Mouse (Mus musculus): Measurements from ENCODE around the gene Ppil6. TPM values are rescaled to one million over a fixed set of nuclear protein-coding genes. Genes with fewer than 3 reads are reported as not detected.
A peak's percentile ranks its signal among the peaks of the same experiment; 100 is the strongest.

Ppil6 gene
- polyA plus RNA-seq, 1 experiment = 0.15 TPM

GRCm38 (mm10) chr10:41477018-41477277 lies 13.3 kb upstream of the Ppil6 start:
- peaks cover 24% of the 10 kb centered on the region for H3K36me3 ChIP-seq (ENCODE audit: control insufficient read depth, insufficient read depth, low read length)
- H3K4me1 ChIP-seq (replicated peaks; ENCODE audit: control insufficient read depth, insufficient read depth, low read length) = peaks cover 46% of the 10 kb centered on the region
- peak overlapping the region; percentile 99 for H3K27ac ChIP-seq (ENCODE audit: control insufficient read depth, insufficient read depth, low read length)
- TF ChIP-seq POLR2A (IDR thresholded peaks at IDR 0.05; ENCODE audit: control insufficient read depth, extremely low read depth, insufficient read depth, low read length, poor library complexity) = no peak; the same call in 1 of the 2 replicates
- TF ChIP-seq CTCF (IDR thresholded peaks at IDR 0.05; ENCODE audit: borderline replicate concordance, control insufficient read depth, extremely low read depth, insufficient read depth, low read length, poor library complexity) = no peak
- no peaks in the 10 kb centered on the region for H3K27me3 ChIP-seq (ENCODE audit: control insufficient read depth, insufficient read depth, low read length)
- DNase-seq = peak; percentile 62
- under 1% methylated on average over 9 of the region's 9 CpGs for WGBS
- H3K4me3 ChIP-seq (ENCODE audit: control insufficient read depth, insufficient read depth, low read length) = peak overlapping the region; percentile 80

- Histone ChIP-seq H3K27ac (ENCODE audit: control insufficient read depth, insufficient read depth, low read length) (peak overlapping the region; percentile 99), H3K36me3 (ENCODE audit: control insufficient read depth, insufficient read depth, low read length) (peaks cover 30% of the 10 kb centered on the region), H3K4me1 (replicated peaks; ENCODE audit: control insufficient read depth, insufficient read depth, low read length) (peaks cover 46% of the 10 kb centered on the region), H3K27me3 (ENCODE audit: control insufficient read depth, insufficient read depth, low read length) (no peaks in the 10 kb centered on the region), H3K4me3 (ENCODE audit: control insufficient read depth, insufficient read depth, low read length) (peak overlapping the region; percentile 80)
- TF ChIP-seq POLR2A (IDR thresholded peaks at IDR 0.05; ENCODE audit: control insufficient read depth, extremely low read depth, insufficient read depth, low read length, poor library complexity) (0 out of 2 replicates have a peak, but pooled peaks have one; percentile 14), CTCF (IDR thresholded peaks at IDR 0.05; ENCODE audit: borderline replicate concordance, control insufficient read depth, extremely low read depth, insufficient read depth, low read length, poor library complexity) (0 out of 2 replicates have a peak, but pooled peaks have one; percentile 39)
- WGBS = 2% methylated on average over 20 of the region's 20 CpGs
- peak; percentile 71 for DNase-seq
These were observed 12.7 kb upstream of the Ppil6 start for GRCm38 (mm10) chr10:41477278-41478181.

- H3K4me1 ChIP-seq (replicated peaks; ENCODE audit: control insufficient read depth, insufficient read depth, low read length) = peaks cover 31% of the 10 kb centered on the region
- H3K36me3 ChIP-seq (ENCODE audit: control insufficient read depth, insufficient read depth, low read length) = peaks cover 52% of the 10 kb centered on the region
- H3K4me3 ChIP-seq (ENCODE audit: control insufficient read depth, insufficient read depth, low read length) = no peak overlapping the region
- DNase-seq = no peak
- no peak overlapping the region for H3K27ac ChIP-seq (ENCODE audit: control insufficient read depth, insufficient read depth, low read length)
- H3K27me3 ChIP-seq (ENCODE audit: control insufficient read depth, insufficient read depth, low read length) = no peaks in the 10 kb centered on the region
- TF ChIP-seq CTCF (IDR thresholded peaks at IDR 0.05; ENCODE audit: borderline replicate concordance, control insufficient read depth, extremely low read depth, insufficient read depth, low read length, poor library complexity) (no peak), POLR2A (IDR thresholded peaks at IDR 0.05; ENCODE audit: control insufficient read depth, extremely low read depth, insufficient read depth, low read length, poor library complexity) (no peak)
- 99% methylated on average over 3 of the region's 3 CpGs for WGBS
These were observed 10.3 kb upstream of the Ppil6 start for GRCm38 (mm10) chr10:41479961-41480360.

GRCm38 (mm10) chr10:41480938-41481880 lies 9.0 kb upstream of the Ppil6 start:
- Histone ChIP-seq H3K4me1 (replicated peaks; ENCODE audit: control insufficient read depth, insufficient read depth, low read length) (peaks cover 21% of the 10 kb centered on the region), H3K27me3 (ENCODE audit: control insufficient read depth, insufficient read depth, low read length) (no peaks in the 10 kb centered on the region), H3K4me3 (ENCODE audit: control insufficient read depth, insufficient read depth, low read length) (no peak overlapping the region), H3K27ac (ENCODE audit: control insufficient read depth, insufficient read depth, low read length) (no peak overlapping the region), H3K36me3 (ENCODE audit: control insufficient read depth, insufficient read depth, low read length) (peaks cover 65% of the 10 kb centered on the region)
- DNase-seq = no peak
- TF ChIP-seq CTCF (IDR thresholded peaks at IDR 0.05; ENCODE audit: borderline replicate concordance, control insufficient read depth, extremely low read depth, insufficient read depth, low read length, poor library complexity) (no peak), POLR2A (IDR thresholded peaks at IDR 0.05; ENCODE audit: control insufficient read depth, extremely low read depth, insufficient read depth, low read length, poor library complexity) (no peak)
- WGBS = 96% methylated on average over 33 of the region's 33 CpGs

- no peaks in the 10 kb centered on the region for H3K27me3 ChIP-seq (ENCODE audit: control insufficient read depth, insufficient read depth, low read length)
- H3K4me1 ChIP-seq (replicated peaks; ENCODE audit: control insufficient read depth, insufficient read depth, low read length) = peaks cover 18% of the 10 kb centered on the region
- peaks cover 77% of the 10 kb centered on the region for H3K36me3 ChIP-seq (ENCODE audit: control insufficient read depth, insufficient read depth, low read length)
- no peak overlapping the region for H3K4me3 ChIP-seq (ENCODE audit: control insufficient read depth, insufficient read depth, low read length)
- 96% methylated on average over 7 of the region's 7 CpGs for WGBS
- no peak for TF ChIP-seq POLR2A (IDR thresholded peaks at IDR 0.05; ENCODE audit: control insufficient read depth, extremely low read depth, insufficient read depth, low read length, poor library complexity)
- no peak for TF ChIP-seq CTCF (IDR thresholded peaks at IDR 0.05; ENCODE audit: borderline replicate concordance, control insufficient read depth, extremely low read depth, insufficient read depth, low read length, poor library complexity)
- DNase-seq = no peak
- no peak overlapping the region for H3K27ac ChIP-seq (ENCODE audit: control insufficient read depth, insufficient read depth, low read length)
These were observed 7.8 kb upstream of the Ppil6 start for GRCm38 (mm10) chr10:41482446-41482845.

GRCm38 (mm10) chr10:41485778-41486177 lies 4.5 kb upstream of the Ppil6 start:
- TF ChIP-seq CTCF (IDR thresholded peaks at IDR 0.05; ENCODE audit: borderline replicate concordance, control insufficient read depth, extremely low read depth, insufficient read depth, low read length, poor library complexity) = no peak
- no peak for TF ChIP-seq POLR2A (IDR thresholded peaks at IDR 0.05; ENCODE audit: control insufficient read depth, extremely low read depth, insufficient read depth, low read length, poor library complexity)
- Histone ChIP-seq H3K27me3 (ENCODE audit: control insufficient read depth, insufficient read depth, low read length) (no peaks in the 10 kb centered on the region), H3K4me3 (ENCODE audit: control insufficient read depth, insufficient read depth, low read length) (no peak overlapping the region), H3K36me3 (ENCODE audit: control insufficient read depth, insufficient read depth, low read length) (peaks cover 65% of the 10 kb centered on the region), H3K4me1 (replicated peaks; ENCODE audit: control insufficient read depth, insufficient read depth, low read length) (peaks cover 21% of the 10 kb centered on the region), H3K27ac (ENCODE audit: control insufficient read depth, insufficient read depth, low read length) (no peak overlapping the region)
- DNase-seq = no peak
- WGBS = 98% methylated on average over 16 of the region's 16 CpGs

Measured in thymus, adult 2 months (tissue).